In genomic region chr17:86505183-86505631, GRCm38 (mm10) we compare ENCODE assay signal across 9 mouse cellular contexts. TPM values are rescaled to one million over a fixed set of nuclear protein-coding genes. Genes with fewer than 3 reads are reported as not detected.
DNase-seq lines count a peak whose midpoint lies in the region; ATAC-seq lines count a peak whose summit lies in the region.
"Had no signal": no experiment of that assay in that cellular context is flagged by ENCODE, and none has a peak within 500 bp of the region (broad histone marks: within the 10 kb centered on the region; RNA-seq: fewer than 3 reads in every experiment).

Gm10309 (minus strand) TSS chr17:86505232.

- H3K9me3 ChIP-seq in embryonic facial prominence, embryonic 14.5 days (ENCODE audit: control insufficient read depth, low read length) = no peaks in the 10 kb centered on the region
- H3K9me3 ChIP-seq in embryonic facial prominence, embryonic 10.5 days = no peaks in the 10 kb centered on the region
- no peaks in the 10 kb centered on the region for H3K9me3 ChIP-seq in forebrain, embryonic 12.5 days
- H3K9me3 ChIP-seq: limb, embryonic 15.5 days had no signal

- ATAC-seq in embryonic facial prominence, embryonic 14.5 days (ENCODE audit: low read depth) = no peak
- no peak for ATAC-seq in forebrain, embryonic 12.5 days (ENCODE audit: low FRiP score)

- H3K27ac ChIP-seq in embryonic facial prominence, embryonic 14.5 days (replicated peaks; ENCODE audit: low read depth, low read length) = no peak within 1 kb of the TSS
- H3K27ac ChIP-seq in embryonic facial prominence, embryonic 10.5 days (replicated peaks) = no peak within 1 kb of the TSS
- no peak within 1 kb of the TSS for H3K27ac ChIP-seq in forebrain, embryonic 12.5 days
- H3K27ac ChIP-seq: limb, embryonic 15.5 days had no signal

- WGBS in embryonic facial prominence, embryonic 14.5 days = 86% methylated on average over 8 of the region's 8 CpGs
- 94% methylated on average over 8 of the region's 8 CpGs for WGBS in embryonic facial prominence, embryonic 10.5 days
- 93% methylated on average over 8 of the region's 8 CpGs for WGBS in forebrain, embryonic 12.5 days

- no peak within 1 kb of the TSS for H3K4me3 ChIP-seq in embryonic facial prominence, embryonic 14.5 days (ENCODE audit: low read depth, low read length)
- no peak within 1 kb of the TSS for H3K4me3 ChIP-seq in embryonic facial prominence, embryonic 10.5 days
- H3K4me3 ChIP-seq in forebrain, embryonic 12.5 days (replicated peaks) = no peak within 1 kb of the TSS
- H3K4me3 ChIP-seq: limb, embryonic 15.5 days had no signal

- H3K27me3 ChIP-seq in embryonic facial prominence, embryonic 14.5 days (replicated peaks; ENCODE audit: control insufficient read depth, insufficient read depth, low read length) = no peaks in the 10 kb centered on the region
- H3K27me3 ChIP-seq in embryonic facial prominence, embryonic 10.5 days (replicated peaks; ENCODE audit: low read depth, poor library complexity, severe bottlenecking) = no peaks in the 10 kb centered on the region
- H3K27me3 ChIP-seq in forebrain, embryonic 12.5 days = no peaks in the 10 kb centered on the region
- H3K27me3 ChIP-seq: limb, embryonic 15.5 days had no signal

- intact Hi-C loops in left cerebral cortex, postnatal 4 days (cut with DNase I) = no loop called here

- no peak within 1 kb of the TSS for H3K4me2 ChIP-seq in embryonic facial prominence, embryonic 14.5 days (ENCODE audit: low read depth, low read length)
- no peak within 1 kb of the TSS for H3K4me2 ChIP-seq in forebrain, embryonic 12.5 days
- H3K4me2 ChIP-seq: limb, embryonic 15.5 days had no signal

- H3K36me3 ChIP-seq in embryonic facial prominence, embryonic 14.5 days (ENCODE audit: control insufficient read depth, insufficient read depth, low read length) = no peaks in the 10 kb centered on the region
- no peaks in the 10 kb centered on the region for H3K36me3 ChIP-seq in embryonic facial prominence, embryonic 10.5 days (replicated peaks)
- H3K36me3 ChIP-seq in forebrain, embryonic 12.5 days (replicated peaks) = no peaks in the 10 kb centered on the region
- H3K36me3 ChIP-seq: limb, embryonic 15.5 days had no signal

- DNase-seq in embryonic facial prominence, embryonic 14.5 days (ENCODE audit: low spot score) = peak; percentile 29
- DNase-seq in embryonic facial prominence, embryonic 10.5 days (ENCODE audit: low spot score) = no peak
- peak; percentile 90 for DNase-seq in adipocyte (ENCODE audit: low spot score)
- peak; percentile 62 for DNase-seq in gastrocnemius, postnatal 10 days
- peak; percentile 56 for DNase-seq in left cerebral cortex, postnatal 4 days
- no peak for DNase-seq in ovary, postnatal 10 days (ENCODE audit: low spot score)
- no peak for DNase-seq in embryo, embryonic 10.5 days (ENCODE audit: low spot score)

- 0 out of 2 replicates have a peak, but pooled peaks cover 2% of the 10 kb centered on the region for H3K4me1 ChIP-seq in embryonic facial prominence, embryonic 14.5 days (ENCODE audit: control insufficient read depth, insufficient read depth, low read length)
- H3K4me1 ChIP-seq in embryonic facial prominence, embryonic 10.5 days = peaks cover 16% of the 10 kb centered on the region
- no peaks in the 10 kb centered on the region; the same call in 1 of the 2 replicates for H3K4me1 ChIP-seq in forebrain, embryonic 12.5 days

- no peak within 1 kb of the TSS for H3K9ac ChIP-seq in embryonic facial prominence, embryonic 14.5 days (ENCODE audit: low read depth, low read length)
- H3K9ac ChIP-seq in forebrain, embryonic 12.5 days = no peak within 1 kb of the TSS
- H3K9ac ChIP-seq: limb, embryonic 15.5 days had no signal

RNA-seq across cellular contexts. Expression of gene Gm10309, which starts in this region (rescaled TPM):
- polyA plus RNA-seq in embryonic facial prominence, embryonic 14.5 days (2014; fragmentation: Nextera tagmentation; extraction: Ambion mirVana) = 0.11 and 0.24 TPM in 2 replicates
- polyA plus RNA-seq in embryonic facial prominence, embryonic 10.5 days (2016; fragmentation: Nextera tagmentation; extraction: Ambion mirVana) = 0.10 and 0.29 TPM in 2 replicates
- total RNA-seq in gastrocnemius, postnatal 10 days (2021) = under 1 TPM in 1 of 2 experiments, not detected in 1; 0.14 TPM
- not detected for total RNA-seq in left cerebral cortex, postnatal 4 days (2021)
- polyA plus RNA-seq in forebrain, embryonic 12.5 days (2016; fragmentation: Nextera tagmentation; extraction: Ambion mirVana) = 0.28 and 0.40 TPM in 2 replicates

Comparison
In these comparisons a context has a peak if more than half of its experiments do, and no peak if none do; other contexts are left out.
1. Peak in DNase-seq in embryonic facial prominence, embryonic 14.5 days; RNA of the gene not detected or under 1 TPM.
2. Peak in DNase-seq in gastrocnemius, postnatal 10 days; RNA of the gene not detected or under 1 TPM.
3. Peak in DNase-seq in left cerebral cortex, postnatal 4 days; RNA of the gene not detected or under 1 TPM.